Mouse (Mus musculus): Measurements from ENCODE around the gene Lsamp.

Lsamp gene

GRCm38 (mm10) chr16:41481832-41482231, 1497.7 kb downstream of the Lsamp start:
- DNase-seq (ENCODE audit: extremely low read depth, insufficient read length, low spot score), result no peak

- no peak for DNase-seq (ENCODE audit: extremely low read depth, insufficient read length, low spot score)
These were observed 1526.9 kb downstream of the Lsamp start for GRCm38 (mm10) chr16:41510915-41511552.

GRCm38 (mm10) chr16:41521566-41521965, 1537.4 kb downstream of the Lsamp start:
- no peak for DNase-seq (ENCODE audit: extremely low read depth, insufficient read length, low spot score)

- no peak for DNase-seq (ENCODE audit: extremely low read depth, insufficient read length, low spot score)
These were observed 1540.1 kb downstream of the Lsamp start for GRCm38 (mm10) chr16:41524266-41524665.

- DNase-seq (ENCODE audit: extremely low read depth, insufficient read length, low spot score), result peak; percentile 1
These were observed 1548.7 kb downstream of the Lsamp start for GRCm38 (mm10) chr16:41532661-41533551.

GRCm38 (mm10) chr16:41533686-41534085, 1549.5 kb downstream of the Lsamp start:
- DNase-seq (ENCODE audit: extremely low read depth, insufficient read length, low spot score), result no peak

GRCm38 (mm10) chr16:41535806-41536205, 1551.6 kb downstream of the Lsamp start:
- DNase-seq (ENCODE audit: extremely low read depth, insufficient read length, low spot score), result no peak

- DNase-seq (ENCODE audit: extremely low read depth, insufficient read length, low spot score), result no peak
These were observed 1558.5 kb downstream of the Lsamp start for GRCm38 (mm10) chr16:41542641-41543040.

- no peak for DNase-seq (ENCODE audit: extremely low read depth, insufficient read length, low spot score)
These were observed 1567.0 kb downstream of the Lsamp start for GRCm38 (mm10) chr16:41551164-41551563.

GRCm38 (mm10) chr16:41551851-41552262, 1567.7 kb downstream of the Lsamp start:
- no peak for DNase-seq (ENCODE audit: extremely low read depth, insufficient read length, low spot score)

GRCm38 (mm10) chr16:41557104-41557503, 1572.9 kb downstream of the Lsamp start:
- DNase-seq (ENCODE audit: extremely low read depth, insufficient read length, low spot score), result no peak

- no peak for DNase-seq (ENCODE audit: extremely low read depth, insufficient read length, low spot score)
These were observed 1581.1 kb downstream of the Lsamp start for GRCm38 (mm10) chr16:41565233-41565632.

- DNase-seq (ENCODE audit: extremely low read depth, insufficient read length, low spot score), result no peak
These were observed 1604.6 kb downstream of the Lsamp start for GRCm38 (mm10) chr16:41588675-41589301.

GRCm38 (mm10) chr16:41612229-41612628, 1628.1 kb downstream of the Lsamp start:
- no peak for DNase-seq (ENCODE audit: extremely low read depth, insufficient read length, low spot score)

GRCm38 (mm10) chr16:41623871-41624270, 1639.7 kb downstream of the Lsamp start:
- DNase-seq (ENCODE audit: extremely low read depth, insufficient read length, low spot score), result no peak

GRCm38 (mm10) chr16:41633898-41634297, 1649.7 kb downstream of the Lsamp start:
- DNase-seq (ENCODE audit: extremely low read depth, insufficient read length, low spot score), result no peak

- DNase-seq (ENCODE audit: extremely low read depth, insufficient read length, low spot score), result no peak
These were observed 1656.7 kb downstream of the Lsamp start for GRCm38 (mm10) chr16:41640876-41641275.

- no peak for DNase-seq (ENCODE audit: extremely low read depth, insufficient read length, low spot score)
These were observed 1669.1 kb downstream of the Lsamp start for GRCm38 (mm10) chr16:41653261-41653660.

GRCm38 (mm10) chr16:41674316-41675038, 1690.3 kb downstream of the Lsamp start:
- DNase-seq (ENCODE audit: extremely low read depth, insufficient read length, low spot score), result no peak

GRCm38 (mm10) chr16:41675774-41676173, 1691.6 kb downstream of the Lsamp start:
- DNase-seq (ENCODE audit: extremely low read depth, insufficient read length, low spot score), result no peak

- DNase-seq (ENCODE audit: extremely low read depth, insufficient read length, low spot score), result peak; percentile 0
These were observed 1708.3 kb downstream of the Lsamp start for GRCm38 (mm10) chr16:41692435-41692834.

All from 3134 (cell line).